10 mouse cellular contexts compared by ENCODE assay signal in the genomic region with DNA sequence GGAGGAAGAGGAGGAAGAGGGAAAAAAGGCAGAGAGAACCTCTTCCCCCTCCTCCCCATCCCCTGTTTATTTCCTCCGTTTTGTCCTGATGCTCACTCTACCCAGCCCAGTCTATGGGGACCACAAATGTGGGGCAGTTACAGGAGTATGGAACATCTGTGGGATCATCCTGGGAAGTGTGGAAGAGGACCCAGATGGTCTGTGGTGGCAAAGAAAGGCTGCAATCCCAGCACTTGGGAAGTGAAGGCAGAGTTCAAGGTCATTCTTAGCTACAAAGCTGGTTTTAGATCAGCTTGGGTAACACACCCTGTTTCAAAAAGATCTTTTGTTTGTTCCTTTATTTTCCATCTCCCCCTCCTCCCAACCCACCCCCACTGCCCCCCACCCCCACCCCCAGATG. TPM values are rescaled to one million over a fixed set of nuclear protein-coding genes. Genes with fewer than 3 reads are reported as not detected.
A peak's percentile ranks its signal among the peaks of the same experiment; 100 is the strongest.
DNase-seq lines count a peak whose midpoint lies in the region; ATAC-seq and TF ChIP-seq lines count a peak whose summit lies in the region.
"Had no signal": no experiment of that assay in that cellular context is flagged by ENCODE, and none has a peak within 500 bp of the region (broad histone marks: within the 10 kb centered on the region; RNA-seq: fewer than 3 reads in every experiment).

No protein-coding gene starts in this region.

- intact Hi-C loops in left cerebral cortex, adult 2 months (cut with DNase I) = no loop called here
- intact Hi-C loops in left cerebral cortex, postnatal 14 days (cut with DNase I) = no loop called here

- H3K27me3 ChIP-seq in embryonic facial prominence, embryonic 10.5 days (replicated peaks; ENCODE audit: low read depth, poor library complexity, severe bottlenecking) = peaks cover 51% of the 10 kb centered on the region
- peaks cover 48% of the 10 kb centered on the region for H3K27me3 ChIP-seq in hindbrain, embryonic 10.5 days (ENCODE audit: insufficient read depth, poor library complexity, severe bottlenecking)
- 0 out of 2 replicates have a peak, but pooled peaks cover 6% of the 10 kb centered on the region for H3K27me3 ChIP-seq in midbrain, embryonic 13.5 days

- no peak for TF ChIP-seq CTCF in left cerebral cortex, adult 2 months (IDR thresholded peaks at IDR 0.05)

- no peak overlapping the region for H3K4me3 ChIP-seq in left cerebral cortex, adult 2 months
- H3K4me3 ChIP-seq in embryonic facial prominence, embryonic 10.5 days = no peak overlapping the region
- no peak overlapping the region for H3K4me3 ChIP-seq in hindbrain, embryonic 10.5 days
- H3K4me3 ChIP-seq in midbrain, embryonic 13.5 days (replicated peaks) = no peak overlapping the region
- H3K4me3 ChIP-seq: megakaryocyte, embryonic 14.5 days had no signal

- H3K9ac ChIP-seq in midbrain, embryonic 13.5 days (replicated peaks) = no peak overlapping the region

- ATAC-seq in midbrain, embryonic 13.5 days = no peak
- ATAC-seq in CD4-positive, CD25-positive, alpha-beta regulatory T cell, adult 4 months = no peak

- H3K4me2 ChIP-seq in midbrain, embryonic 13.5 days (replicated peaks) = no peak overlapping the region

- no peaks in the 10 kb centered on the region for H3K9me3 ChIP-seq in embryonic facial prominence, embryonic 10.5 days
- no peaks in the 10 kb centered on the region for H3K9me3 ChIP-seq in hindbrain, embryonic 10.5 days
- H3K9me3 ChIP-seq in midbrain, embryonic 13.5 days = no peaks in the 10 kb centered on the region
- H3K9me3 ChIP-seq: megakaryocyte, embryonic 14.5 days had no signal

- no peak for DNase-seq in left cerebral cortex, adult 2 months (ENCODE audit: extremely low spot score in 1 of 2, low spot score in 2 of 2)
- DNase-seq in left cerebral cortex, postnatal 14 days (ENCODE audit: low spot score in 2 of 2) = no peak
- no peak for DNase-seq in embryonic facial prominence, embryonic 10.5 days (ENCODE audit: low spot score)
- no peak for DNase-seq in hindbrain, embryonic 10.5 days (ENCODE audit: low spot score)
- no peak for DNase-seq in gastrocnemius, postnatal 25 days
- no peak for DNase-seq in adrenal gland, postnatal 4 days (ENCODE audit: low spot score in 2 of 2)
- DNase-seq: right cerebral cortex, postnatal 14 days had no signal

- 32% methylated on average over 1 of the region's 1 CpGs for WGBS in embryonic facial prominence, embryonic 10.5 days
- 35% methylated on average over 1 of the region's 1 CpGs for WGBS in hindbrain, embryonic 10.5 days
- whole genome bisulfite sequencing in midbrain, embryonic 13.5 days = 33% methylated on average over 1 of the region's 1 CpGs

- peak overlapping the region; percentile 36 for H3K27ac ChIP-seq in left cerebral cortex, adult 2 months
- peak overlapping the region; percentile 77 for H3K27ac ChIP-seq in embryonic facial prominence, embryonic 10.5 days (replicated peaks)
- peak overlapping the region; percentile 89 for H3K27ac ChIP-seq in hindbrain, embryonic 10.5 days
- 0 out of 2 replicates have a peak overlapping the region, but pooled peaks have one; percentile 90 for H3K27ac ChIP-seq in midbrain, embryonic 13.5 days

- no peaks in the 10 kb centered on the region for H3K36me3 ChIP-seq in embryonic facial prominence, embryonic 10.5 days (replicated peaks)
- H3K36me3 ChIP-seq in hindbrain, embryonic 10.5 days = no peaks in the 10 kb centered on the region
- no peaks in the 10 kb centered on the region for H3K36me3 ChIP-seq in midbrain, embryonic 13.5 days

- peaks cover 58% of the 10 kb centered on the region for H3K4me1 ChIP-seq in embryonic facial prominence, embryonic 10.5 days
- H3K4me1 ChIP-seq in hindbrain, embryonic 10.5 days (replicated peaks) = peaks cover 59% of the 10 kb centered on the region
- peaks cover 57% of the 10 kb centered on the region for H3K4me1 ChIP-seq in midbrain, embryonic 13.5 days (replicated peaks)

RNA-seq across cellular contexts. Expression of a gene that starts 36.0 kb away (rescaled TPM):
- 10 to 100 TPM; 25.7 to 34.3 TPM for total RNA-seq in left cerebral cortex, adult 2 months (2021)
- total RNA-seq in left cerebral cortex, postnatal 14 days (2021) = 10 to 100 TPM; 27.3 to 34.8 TPM
- polyA plus RNA-seq in embryonic facial prominence, embryonic 10.5 days (2016; fragmentation: Nextera tagmentation; extraction: Ambion mirVana) = 66.7 and 73.0 TPM in 2 replicates
- 42.1 and 67.1 TPM in 2 replicates for polyA plus RNA-seq in hindbrain, embryonic 10.5 days (2016; fragmentation: Nextera tagmentation; extraction: Ambion mirVana)
- 28.8 and 34.2 TPM in 2 replicates for polyA plus RNA-seq in midbrain, embryonic 13.5 days (2015; fragmentation: Nextera tagmentation; extraction: Ambion mirVana)
- 10 to 100 TPM; 69.2 to 76.3 TPM for polyA plus RNA-seq in CD4-positive, CD25-positive, alpha-beta regulatory T cell, adult 4 months (2017; shearing (Covaris generic))
- total RNA-seq in gastrocnemius, postnatal 25 days (2021) = 10 to 100 TPM; 33.8 to 39.7 TPM
- total RNA-seq in adrenal gland, postnatal 4 days (2021) = 100 to 1,000 TPM; 155 to 157 TPM

Comparison
In these comparisons a context has a peak if more than half of its experiments do, and no peak if none do; other contexts are left out.
1. H3K27ac ChIP-seq: peak in every context shown above with its lines; median percentile 90 in midbrain, embryonic 13.5 days; 89 in hindbrain, embryonic 10.5 days; 77 in embryonic facial prominence, embryonic 10.5 days; 36 in left cerebral cortex, adult 2 months.